Mouse (Mus musculus) kidney, embryonic 15.5 days (tissue): Measurements from ENCODE around the gene Kti12. TPM values are rescaled to one million over a fixed set of nuclear protein-coding genes. Genes with fewer than 3 reads are reported as not detected.

Experiments used
- ATAC-seq: fragments of 200-750 bp; cut with Nextera tagmentation; replicated peaks from 2 replicates; pipeline ENCODE4 v1.8.0; 2017; ENCODE audit warnings: moderate TSS enrichment; ENCODE audit not compliant: low FRiP score
- H3K27ac ChIP-seq: fragments of 300-500 bp; sonication (generic); 2 replicates; pipeline ENCODE4 v1.5.1; 2015; ENCODE audit warnings: mild to moderate bottlenecking, inconsistent platforms
- H3K27me3 ChIP-seq: fragments of 300-500 bp; sonication (generic); 2 replicates; pipeline ENCODE4 v1.6.1; 2015; ENCODE audit warnings: inconsistent platforms
- H3K36me3 ChIP-seq: fragments of 300-500 bp; sonication (generic); 2 replicates; pipeline ENCODE4 v1.6.1; 2015; ENCODE audit warnings: inconsistent platforms
- H3K4me1 ChIP-seq: fragments of 300-500 bp; sonication (generic); 2 replicates; pipeline ENCODE4 v1.6.1; 2015; ENCODE audit warnings: inconsistent platforms
- H3K4me2 ChIP-seq: fragments of 300-500 bp; sonication (generic); 2 replicates; pipeline ENCODE4 v1.6.1; 2015; ENCODE audit warnings: moderate library complexity, mild to moderate bottlenecking, inconsistent platforms
- H3K4me3 ChIP-seq: fragments of 300-500 bp; sonication (generic); replicated peaks from 2 replicates; pipeline ENCODE4 v1.5.1; 2015; ENCODE audit warnings: mild to moderate bottlenecking, inconsistent platforms
- H3K9ac ChIP-seq: fragments of 300-500 bp; sonication (generic); 2 replicates; pipeline ENCODE4 v1.6.1; 2015; ENCODE audit warnings: mild to moderate bottlenecking, inconsistent platforms
- H3K9me3 ChIP-seq: fragments of 300-500 bp; sonication (generic); replicated peaks from 2 replicates; pipeline ENCODE4 v1.6.1; 2016; ENCODE audit warnings: inconsistent platforms
- WGBS: fragments of 180-500 bp; shearing (Covaris S2); methylation state at CpG from one replicate; pipeline ENCODE4 v1.1.7; 2015; ENCODE audit warnings: mixed read lengths; 5-methylcytosine and 5-hydroxymethylcytosine counted together
- polyA plus RNA-seq: library from polyadenylated mRNA; unstranded; fragments of >200 nt; fragmentation: Nextera tagmentation; extraction: Ambion mirVana; gene quantifications from 2 replicates; pipeline ENCODE4 v1.2.1, GENCODE M21; 2015

The Kti12 gene
- polyA plus RNA-seq = 62.3 and 65.1 TPM in 2 replicates

DNA sequence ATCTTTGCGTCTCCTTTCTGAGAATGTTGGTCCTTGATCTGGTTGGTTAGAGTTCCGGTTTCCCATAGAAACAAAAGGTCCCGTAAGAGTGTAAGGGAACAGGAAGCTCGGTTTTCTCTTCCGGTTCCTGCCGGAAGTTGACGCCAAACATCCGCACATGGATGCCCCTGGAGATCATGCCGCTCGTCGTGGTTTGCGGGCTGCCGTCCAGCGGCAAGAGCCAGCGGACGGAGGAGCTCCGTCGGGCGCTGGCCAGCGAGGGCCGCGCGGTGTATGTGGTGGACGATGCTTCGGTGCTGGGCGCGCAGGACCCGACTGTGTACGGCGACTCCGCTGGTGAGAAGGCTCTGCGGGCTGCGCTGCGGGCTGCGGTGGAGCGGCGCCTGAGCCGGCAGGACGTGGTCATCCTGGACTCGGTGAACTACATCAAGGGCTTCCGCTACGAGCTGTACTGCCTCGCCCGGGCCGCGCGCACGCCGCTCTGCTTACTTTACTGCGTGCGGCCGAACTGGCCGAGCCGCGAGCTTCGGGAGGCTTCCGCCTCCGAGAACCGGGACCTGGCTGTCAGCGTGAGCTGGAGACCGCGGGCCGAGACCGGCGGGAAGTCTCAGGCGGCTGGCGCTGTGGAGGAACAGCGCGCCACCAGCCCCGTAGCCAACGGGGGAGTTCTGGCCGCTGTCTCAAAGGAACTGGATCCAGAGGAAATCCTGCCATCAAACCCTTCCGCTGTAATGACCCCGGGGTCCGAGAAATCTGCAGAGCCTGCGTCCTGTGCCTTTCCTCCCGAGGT lies at the start of gene Kti12:
Gene Kti12 (plus strand): TSS at position 71 of the 790 bp plus-strand sequence.
- peaks cover 17% of the 10 kb centered on the region for H3K36me3 ChIP-seq
- under 1% methylated on average over 77 of the region's 77 CpGs for WGBS
- no peaks in the 10 kb centered on the region for H3K27me3 ChIP-seq
- ATAC-seq = peak; percentile 86
- peak within 1 kb of the TSS; percentile 97 for H3K4me3 ChIP-seq
- H3K9me3 ChIP-seq = no peaks in the 10 kb centered on the region
- H3K27ac ChIP-seq = peak within 1 kb of the TSS; percentile 97
- peak within 1 kb of the TSS; percentile 91 for H3K4me2 ChIP-seq
- H3K9ac ChIP-seq = peak within 1 kb of the TSS; percentile 87
- peaks cover 19% of the 10 kb centered on the region for H3K4me1 ChIP-seq

DNA sequence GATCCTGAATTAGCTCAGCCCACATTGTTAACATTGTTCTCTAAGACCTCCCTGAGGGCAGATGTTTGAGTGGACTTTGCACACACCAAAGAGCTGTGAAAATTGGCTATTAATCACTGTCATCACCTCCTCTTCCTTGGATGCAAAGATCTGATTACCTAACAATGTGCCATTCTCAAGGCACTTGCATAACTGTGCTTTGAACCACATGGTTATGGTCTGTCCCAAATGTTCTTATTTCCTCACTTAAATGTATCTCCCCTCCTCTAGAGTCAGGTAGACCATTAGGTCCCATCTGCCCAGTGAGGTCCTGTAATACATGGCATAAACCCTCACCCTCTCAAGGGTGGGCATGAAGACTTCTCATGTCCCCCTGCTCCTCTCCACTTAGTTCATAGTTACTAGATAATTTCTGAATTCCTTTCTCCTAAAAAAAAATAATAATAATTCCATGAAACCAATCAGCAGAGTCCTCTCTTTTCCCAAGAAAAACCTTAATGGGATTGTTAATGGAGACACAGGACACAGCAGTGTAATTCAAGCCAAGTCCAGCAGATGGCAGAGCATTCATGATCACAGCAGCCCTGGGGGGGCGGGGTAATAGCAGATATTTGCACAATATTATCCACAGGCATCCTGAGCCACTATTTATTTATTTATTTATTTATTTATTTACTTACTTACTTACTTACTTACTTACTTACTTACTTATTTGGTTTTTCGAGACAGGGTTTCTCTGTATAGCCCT lies 49.3 kb upstream of the Kti12 start:
- Histone ChIP-seq H3K36me3 (no peaks in the 10 kb centered on the region), H3K27ac (no peak overlapping the region), H3K9me3 (no peaks in the 10 kb centered on the region), H3K27me3 (no peaks in the 10 kb centered on the region), H3K4me2 (no peak overlapping the region), H3K4me3 (no peak overlapping the region), H3K9ac (no peak overlapping the region), H3K4me1 (peaks cover 4% of the 10 kb centered on the region)
- WGBS = 64% methylated on average over 2 of the region's 2 CpGs
- 0 out of 2 replicates have a peak, but pooled peaks have one; percentile 62 for ATAC-seq

DNA sequence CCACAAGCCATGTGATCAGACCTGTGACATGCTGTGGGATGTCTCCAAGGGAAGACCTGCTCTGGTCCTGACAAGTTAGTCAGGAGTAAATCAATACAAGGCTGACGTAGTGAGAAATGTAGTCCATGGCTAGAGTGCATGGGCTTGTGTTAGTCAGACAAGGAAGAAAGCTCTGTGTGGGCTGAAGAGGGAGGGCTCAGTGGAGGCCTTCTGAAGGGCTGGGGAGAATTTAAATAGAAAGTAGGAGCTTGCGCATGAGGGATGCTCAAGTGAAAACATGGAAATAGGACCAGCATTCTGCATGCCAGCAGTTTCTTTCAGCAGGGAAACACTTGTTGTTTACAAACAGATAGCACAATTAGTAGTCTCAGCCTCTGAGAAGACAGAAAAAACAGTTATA lies 44.0 kb upstream of the Kti12 start:
- Histone ChIP-seq H3K9ac (no peak overlapping the region), H3K4me1 (no peaks in the 10 kb centered on the region), H3K36me3 (no peaks in the 10 kb centered on the region), H3K27me3 (no peaks in the 10 kb centered on the region), H3K4me2 (no peak overlapping the region), H3K27ac (no peak overlapping the region), H3K9me3 (no peaks in the 10 kb centered on the region), H3K4me3 (no peak overlapping the region)
- ATAC-seq = no peak
- 76% methylated on average over 2 of the region's 2 CpGs for WGBS

DNA sequence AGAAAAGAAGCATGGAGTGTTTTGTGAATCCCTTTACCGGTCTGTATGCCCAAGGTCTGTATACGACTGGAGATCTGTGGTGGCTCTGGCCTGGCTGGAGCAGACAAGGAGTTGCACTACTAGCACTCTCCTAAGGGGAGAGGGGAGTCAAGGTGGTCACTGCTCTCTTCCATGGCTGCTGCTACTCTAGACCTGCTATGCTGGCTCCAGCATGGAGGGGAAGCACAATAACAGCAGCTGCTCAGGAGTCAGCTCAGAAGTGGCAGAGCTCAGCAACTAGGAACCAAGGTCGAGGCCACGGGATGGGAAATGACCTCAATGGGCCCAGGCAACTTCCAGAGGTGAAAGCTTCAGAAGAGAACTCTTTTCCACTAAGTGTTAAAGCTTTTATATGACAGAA lies 36.4 kb upstream of the Kti12 start:
- no peaks in the 10 kb centered on the region for H3K9me3 ChIP-seq
- no peak overlapping the region for H3K27ac ChIP-seq
- H3K4me1 ChIP-seq = no peaks in the 10 kb centered on the region
- 59% methylated on average over 4 of the region's 4 CpGs for WGBS
- H3K27me3 ChIP-seq = no peaks in the 10 kb centered on the region
- peaks cover 12% of the 10 kb centered on the region; the same call in 1 of the 2 replicates for H3K36me3 ChIP-seq
- ATAC-seq = no peak
- no peak overlapping the region for H3K4me2 ChIP-seq
- H3K4me3 ChIP-seq = no peak overlapping the region
- no peak overlapping the region for H3K9ac ChIP-seq

DNA sequence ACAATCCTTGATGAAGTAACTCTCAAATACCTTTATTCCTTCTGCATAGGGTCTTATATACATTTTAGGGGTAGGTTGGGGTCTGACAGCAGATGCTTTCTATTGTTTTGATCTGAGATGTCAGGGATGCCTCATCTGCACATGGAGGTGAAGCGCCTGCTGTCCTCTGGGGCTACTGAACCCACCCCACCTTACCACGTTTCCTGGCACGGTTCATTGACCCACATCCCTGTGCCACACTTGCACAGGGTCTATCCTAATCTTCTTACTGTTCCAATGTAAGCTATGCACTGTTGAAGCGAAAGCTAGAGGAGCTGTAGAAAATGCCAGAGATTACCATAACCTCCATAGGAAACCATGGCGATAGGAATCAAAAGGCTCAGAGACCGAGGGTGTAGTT lies 36.0 kb upstream of the Kti12 start:
- Histone ChIP-seq H3K9ac (no peak overlapping the region), H3K4me2 (no peak overlapping the region), H3K27me3 (no peaks in the 10 kb centered on the region), H3K9me3 (no peaks in the 10 kb centered on the region), H3K27ac (no peak overlapping the region), H3K4me1 (no peaks in the 10 kb centered on the region), H3K4me3 (no peak overlapping the region), H3K36me3 (peaks cover 12% of the 10 kb centered on the region; the same call in 1 of the 2 replicates)
- WGBS = 65% methylated on average over 6 of the region's 6 CpGs
- no peak for ATAC-seq

DNA sequence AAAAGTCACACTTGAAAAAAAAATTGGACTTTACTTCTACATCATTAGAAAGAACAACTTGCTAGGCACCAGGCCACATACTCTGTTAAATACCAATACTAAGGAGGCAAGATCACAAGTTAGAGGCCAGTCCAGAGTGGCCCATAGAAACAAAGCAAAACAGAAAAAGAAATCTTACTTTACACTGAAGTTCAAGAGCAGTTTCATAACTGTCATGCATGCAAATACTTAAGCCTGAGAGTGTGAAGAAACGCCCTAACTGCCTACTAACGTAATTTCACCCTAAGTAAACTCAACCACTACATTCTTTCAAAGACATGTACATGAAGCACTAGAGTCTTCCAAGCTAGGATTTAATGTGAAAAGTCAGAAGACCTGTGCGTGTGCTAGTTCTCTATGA lies 21.9 kb upstream of the Kti12 start:
- no peak overlapping the region for H3K4me3 ChIP-seq
- no peak overlapping the region for H3K27ac ChIP-seq
- ATAC-seq = no peak
- WGBS = 95% methylated on average over 3 of the region's 3 CpGs
- H3K4me2 ChIP-seq = no peak overlapping the region
- H3K9me3 ChIP-seq = no peaks in the 10 kb centered on the region
- H3K9ac ChIP-seq = no peak overlapping the region
- H3K36me3 ChIP-seq = peaks cover 88% of the 10 kb centered on the region
- no peaks in the 10 kb centered on the region for H3K27me3 ChIP-seq
- no peaks in the 10 kb centered on the region for H3K4me1 ChIP-seq

DNA sequence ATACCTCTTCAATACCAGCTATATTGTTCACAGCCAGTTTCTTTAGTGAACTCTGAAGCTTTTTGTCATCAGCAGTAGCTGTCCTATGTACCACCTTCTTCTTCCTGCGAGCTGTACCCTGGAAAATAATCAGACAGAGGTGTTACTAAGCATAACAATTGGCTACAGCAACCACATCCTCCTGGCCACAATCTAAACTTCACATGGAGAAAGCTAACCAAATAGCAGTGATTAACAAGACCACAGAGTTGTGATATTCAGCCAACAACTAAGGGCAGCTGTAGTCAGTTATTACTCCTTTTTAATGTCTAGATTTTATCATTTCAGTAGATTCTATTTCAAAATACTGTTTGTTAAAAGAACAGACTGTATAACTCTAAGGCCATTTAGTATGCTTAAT lies 21.5 kb upstream of the Kti12 start:
- Histone ChIP-seq H3K4me1 (no peaks in the 10 kb centered on the region), H3K36me3 (peaks cover 84% of the 10 kb centered on the region), H3K9ac (no peak overlapping the region), H3K4me2 (no peak overlapping the region), H3K27ac (no peak overlapping the region), H3K27me3 (no peaks in the 10 kb centered on the region), H3K9me3 (no peaks in the 10 kb centered on the region), H3K4me3 (no peak overlapping the region)
- no peak for ATAC-seq
- WGBS = 90% methylated on average over 1 of the region's 1 CpGs

DNA sequence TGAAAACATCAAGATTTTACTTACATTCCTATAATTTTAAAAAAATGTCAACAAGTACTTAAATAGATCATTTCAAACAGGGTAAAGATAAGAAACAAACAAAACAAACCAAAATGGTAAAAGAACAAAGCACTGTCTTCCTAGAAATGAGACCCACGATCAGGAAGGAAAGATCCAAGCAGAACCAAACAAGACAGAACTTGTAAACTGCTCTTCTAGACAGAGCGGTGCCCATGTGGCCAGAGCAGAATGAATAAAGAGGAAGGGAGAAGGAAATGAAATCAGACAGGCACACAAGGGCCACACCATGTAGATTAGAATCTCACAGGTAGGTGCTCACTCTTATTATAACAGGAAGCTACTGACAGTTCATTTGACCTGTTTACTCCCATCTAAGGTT lies 20.9 kb upstream of the Kti12 start:
- H3K4me1 ChIP-seq = peaks cover 1% of the 10 kb centered on the region
- no peaks in the 10 kb centered on the region for H3K9me3 ChIP-seq
- peaks cover 79% of the 10 kb centered on the region for H3K36me3 ChIP-seq
- 91% methylated on average over 2 of the region's 2 CpGs for WGBS
- H3K4me3 ChIP-seq = no peak overlapping the region
- no peak for ATAC-seq
- no peaks in the 10 kb centered on the region for H3K27me3 ChIP-seq
- no peak overlapping the region for H3K27ac ChIP-seq
- no peak overlapping the region for H3K9ac ChIP-seq
- no peak overlapping the region for H3K4me2 ChIP-seq

DNA sequence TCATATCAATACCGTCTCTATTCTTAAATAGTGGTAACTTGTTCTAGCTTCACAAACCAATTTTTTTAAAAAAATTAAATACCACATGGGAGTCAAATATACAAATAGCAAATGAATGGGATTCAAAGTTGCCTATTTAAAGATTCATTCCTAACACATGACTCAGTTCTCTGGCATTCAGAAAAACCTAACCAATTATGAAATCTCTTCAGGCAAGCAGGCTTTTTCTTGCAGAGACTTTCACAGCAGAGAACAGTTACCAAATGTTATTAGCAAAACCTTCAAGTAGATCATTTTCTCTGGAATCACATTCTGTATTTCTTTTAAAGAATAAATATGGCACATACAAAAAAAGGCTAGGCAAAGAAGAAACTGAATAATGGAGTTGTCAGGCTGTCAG lies 16.9 kb upstream of the Kti12 start:
- H3K9me3 ChIP-seq = no peaks in the 10 kb centered on the region
- peaks cover 15% of the 10 kb centered on the region for H3K4me1 ChIP-seq
- H3K27ac ChIP-seq = no peak overlapping the region
- no peak for ATAC-seq
- H3K9ac ChIP-seq = no peak overlapping the region
- no peaks in the 10 kb centered on the region for H3K27me3 ChIP-seq
- 95% methylated on average over 1 of the region's 1 CpGs for whole genome bisulfite sequencing
- H3K4me2 ChIP-seq = no peak overlapping the region
- H3K4me3 ChIP-seq = no peak overlapping the region
- peaks cover 42% of the 10 kb centered on the region for H3K36me3 ChIP-seq

DNA sequence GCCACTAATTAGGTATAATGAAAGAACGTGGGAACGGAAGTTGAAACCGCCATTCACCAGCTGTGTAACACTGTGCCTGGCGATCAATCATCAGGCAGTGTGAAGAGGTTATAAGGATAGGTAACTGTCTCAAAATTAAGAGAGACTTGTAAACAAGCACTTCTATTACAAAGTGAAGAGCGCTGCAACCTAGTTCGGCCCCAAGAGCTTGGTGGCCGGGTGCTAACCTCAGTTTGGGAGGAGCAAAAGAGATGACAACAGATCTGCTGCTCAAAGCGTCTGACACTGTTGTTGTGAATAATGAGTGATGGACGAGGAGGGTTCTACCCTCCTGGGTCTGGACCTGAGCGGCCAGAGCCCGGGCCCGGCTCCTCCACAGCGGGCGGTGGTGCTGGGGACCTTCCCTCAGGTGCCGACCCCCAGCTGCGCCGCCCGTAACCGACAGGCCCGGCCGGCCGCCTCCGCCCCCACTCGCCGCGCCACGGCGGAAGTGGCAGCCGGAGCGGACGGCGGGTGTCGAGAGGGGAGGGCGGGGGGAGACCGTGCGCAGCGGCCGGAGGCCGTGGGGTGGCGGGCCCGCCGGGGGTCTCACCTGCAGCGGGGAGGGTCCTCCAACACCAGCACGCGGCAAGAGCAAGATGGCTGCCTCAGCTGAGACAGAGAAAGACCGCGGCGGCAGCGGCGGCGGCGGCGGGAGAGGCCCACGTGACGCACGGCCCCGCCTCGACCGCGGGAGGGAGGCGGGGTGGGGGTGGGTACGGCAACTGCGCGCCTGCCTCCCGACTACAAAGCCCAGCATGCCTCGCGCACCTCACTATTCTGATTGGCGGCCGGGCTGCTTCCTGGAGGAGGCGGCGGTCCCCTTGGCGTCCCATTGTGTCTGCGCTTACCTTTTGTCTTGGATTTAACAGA lies 14.4 kb upstream of the Kti12 start, which contains the start of gene Btf3l4:
Gene Btf3l4 (minus strand): TSS at position 699 of the 912 bp plus-strand sequence.
- WGBS = under 1% methylated on average over 68 of the region's 73 CpGs
- peak; percentile 95 for ATAC-seq

DNA sequence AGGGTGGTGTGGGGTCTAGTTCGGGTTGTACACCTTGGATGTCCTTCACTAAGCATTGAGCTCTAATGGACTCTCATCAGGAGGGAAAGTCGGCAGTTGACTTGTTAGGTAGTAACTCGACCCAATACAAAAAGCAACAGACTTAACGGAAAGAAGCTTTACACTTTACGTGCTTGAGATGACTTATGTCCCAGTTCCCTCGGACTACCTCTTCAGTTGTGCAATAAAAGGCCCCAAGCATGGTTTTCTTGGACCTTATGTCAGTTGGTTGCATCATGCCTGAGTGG lies 13.8 kb upstream of the Kti12 start:
- Histone ChIP-seq H3K27ac (peak overlapping the region; percentile 99), H3K4me1 (peaks cover 28% of the 10 kb centered on the region), H3K9me3 (no peaks in the 10 kb centered on the region), H3K4me2 (peak overlapping the region; percentile 74), H3K4me3 (peak overlapping the region; percentile 89), H3K9ac (peak overlapping the region; percentile 93), H3K27me3 (no peaks in the 10 kb centered on the region), H3K36me3 (peaks cover 15% of the 10 kb centered on the region)
- WGBS = 0% methylated on average over 6 of the region's 6 CpGs
- ATAC-seq = no peak

More for the DNA sequence above, 14.4 kb upstream of the Kti12 start, which contains the start of gene Btf3l4:
- Histone ChIP-seq H3K9ac (peak within 1 kb of the TSS; percentile 93), H3K36me3 (peaks cover 21% of the 10 kb centered on the region), H3K27me3 (no peaks in the 10 kb centered on the region), H3K27ac (peak within 1 kb of the TSS; percentile 99), H3K4me2 (peak within 1 kb of the TSS; percentile 74), H3K4me1 (peaks cover 28% of the 10 kb centered on the region), H3K4me3 (peak within 1 kb of the TSS; percentile 89), H3K9me3 (no peaks in the 10 kb centered on the region)
